Mouse (Mus musculus): ENCODE data around the gene Stard10. TPM values are rescaled to one million over a fixed set of nuclear protein-coding genes. Genes with fewer than 3 reads are reported as not detected.

Stard10 gene
- polyA plus RNA-seq, 1 experiment from 2014 or later: 7.0 TPM

DNA sequence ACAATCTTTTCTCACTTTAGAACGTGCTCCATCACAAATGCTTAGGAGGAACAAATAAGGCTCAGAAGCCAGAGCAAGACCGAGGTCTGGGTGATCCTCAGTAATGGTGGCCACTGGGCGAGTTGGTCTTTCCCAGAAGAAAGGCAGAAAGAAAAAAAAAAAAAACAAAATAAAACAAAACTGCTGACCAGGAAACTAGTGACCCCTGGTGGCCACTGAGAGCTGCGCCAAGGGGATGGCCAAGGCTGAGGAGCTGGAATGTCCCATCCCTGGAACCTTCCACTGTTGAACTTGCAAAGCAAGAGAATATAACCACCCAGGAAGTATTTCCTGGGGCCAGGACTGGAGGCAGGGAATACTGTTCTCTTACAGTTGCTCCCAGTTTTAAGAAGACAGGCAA is 28.4 kb upstream of the Stard10 start:
- H3K36me3 ChIP-seq (ENCODE audit: control insufficient read depth, insufficient read depth, low read length): no peaks in the 10 kb centered on the region; the same call in 1 of the 2 replicates
- WGBS: 36% methylated on average over 4 of the region's 4 CpGs

DNA sequence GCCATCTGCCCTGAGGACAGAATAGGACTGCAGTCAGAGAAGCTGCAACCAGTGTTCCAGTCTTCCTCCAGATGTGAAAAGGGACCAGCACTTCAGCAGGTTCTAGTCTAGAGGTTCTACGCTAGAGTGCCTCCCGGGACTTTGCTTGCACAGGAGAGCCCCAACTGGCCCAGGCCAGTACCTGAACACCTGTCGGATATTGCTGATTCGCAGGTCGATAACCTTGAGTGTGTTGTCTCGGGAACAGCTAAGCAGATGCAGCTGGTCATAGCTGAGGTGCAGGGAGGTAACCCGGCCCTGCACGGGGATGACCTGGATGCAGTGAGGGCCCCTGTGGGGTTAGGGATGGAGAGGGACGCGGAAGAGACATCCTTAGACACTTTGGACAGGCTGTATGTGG is 26.5 kb upstream of the Stard10 start:
- Histone ChIP-seq H3K27ac (ENCODE audit: low read depth, low read length) (no peak overlapping the region), H3K4me1 (ENCODE audit: control insufficient read depth, insufficient read depth, low read length) (0 out of 2 replicates have a peak, but pooled peaks cover 3% of the 10 kb centered on the region), H3K4me3 (ENCODE audit: low read depth, low read length) (no peak overlapping the region), H3K4me2 (ENCODE audit: low read depth) (no peak overlapping the region), H3K9me3 (ENCODE audit: control insufficient read depth, low read length) (no peaks in the 10 kb centered on the region), H3K9ac (ENCODE audit: low read length) (no peak overlapping the region), H3K27me3 (ENCODE audit: control insufficient read depth, insufficient read depth, low read length) (no peaks in the 10 kb centered on the region), H3K36me3 (ENCODE audit: control insufficient read depth, insufficient read depth, low read length) (no peaks in the 10 kb centered on the region)
- WGBS: 91% methylated on average over 10 of the region's 10 CpGs
- no peak for DNase-seq (ENCODE audit: low spot score)
- ATAC-seq (ENCODE audit: insufficient read depth, low FRiP score, low TSS enrichment): no peak

More for the DNA sequence above, 28.4 kb upstream of the Stard10 start:
- H3K4me2 ChIP-seq (ENCODE audit: low read depth): no peak overlapping the region
- no peak overlapping the region for H3K9ac ChIP-seq (ENCODE audit: low read length)
- H3K4me3 ChIP-seq (ENCODE audit: low read depth, low read length): no peak overlapping the region
- H3K27ac ChIP-seq (ENCODE audit: low read depth, low read length): no peak overlapping the region
- H3K9me3 ChIP-seq (ENCODE audit: control insufficient read depth, low read length): no peaks in the 10 kb centered on the region
- no peak for ATAC-seq (ENCODE audit: insufficient read depth, low FRiP score, low TSS enrichment)
- 0 out of 2 replicates have a peak, but pooled peaks cover 3% of the 10 kb centered on the region for H3K4me1 ChIP-seq (ENCODE audit: control insufficient read depth, insufficient read depth, low read length)
- peak; percentile 52 for DNase-seq (ENCODE audit: low spot score)
- no peaks in the 10 kb centered on the region for H3K27me3 ChIP-seq (ENCODE audit: control insufficient read depth, insufficient read depth, low read length)

DNA sequence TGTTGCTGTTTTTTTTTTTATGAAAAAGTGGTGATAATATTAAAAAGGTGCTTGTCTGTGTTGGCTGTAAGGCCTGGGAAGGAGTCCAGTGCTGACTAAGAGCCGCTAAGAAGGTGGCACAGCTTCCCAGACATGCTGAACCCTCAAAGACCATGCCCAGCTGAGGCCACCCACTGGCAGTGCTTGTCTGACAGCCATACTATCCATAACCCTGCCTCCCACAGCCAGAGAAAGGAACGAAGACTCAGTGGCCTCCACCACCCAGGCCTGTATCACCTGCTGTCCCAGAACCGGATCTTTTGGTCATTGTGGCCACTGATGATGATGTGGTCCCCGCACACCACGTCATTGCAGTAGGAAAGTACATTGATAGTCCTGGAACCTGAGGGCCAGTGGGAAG is 25.7 kb upstream of the Stard10 start:
- Histone ChIP-seq H3K27ac (ENCODE audit: low read depth, low read length) (no peak overlapping the region), H3K27me3 (ENCODE audit: control insufficient read depth, insufficient read depth, low read length) (no peaks in the 10 kb centered on the region), H3K4me1 (ENCODE audit: control insufficient read depth, insufficient read depth, low read length) (0 out of 2 replicates have a peak, but pooled peaks cover 3% of the 10 kb centered on the region), H3K9me3 (ENCODE audit: control insufficient read depth, low read length) (no peaks in the 10 kb centered on the region), H3K4me2 (ENCODE audit: low read depth) (no peak overlapping the region), H3K9ac (ENCODE audit: low read length) (no peak overlapping the region), H3K36me3 (ENCODE audit: control insufficient read depth, insufficient read depth, low read length) (no peaks in the 10 kb centered on the region), H3K4me3 (ENCODE audit: low read depth, low read length) (no peak overlapping the region)
- DNase-seq (ENCODE audit: low spot score): no peak
- ATAC-seq (ENCODE audit: insufficient read depth, low FRiP score, low TSS enrichment): no peak
- WGBS: 87% methylated on average over 5 of the region's 5 CpGs

DNA sequence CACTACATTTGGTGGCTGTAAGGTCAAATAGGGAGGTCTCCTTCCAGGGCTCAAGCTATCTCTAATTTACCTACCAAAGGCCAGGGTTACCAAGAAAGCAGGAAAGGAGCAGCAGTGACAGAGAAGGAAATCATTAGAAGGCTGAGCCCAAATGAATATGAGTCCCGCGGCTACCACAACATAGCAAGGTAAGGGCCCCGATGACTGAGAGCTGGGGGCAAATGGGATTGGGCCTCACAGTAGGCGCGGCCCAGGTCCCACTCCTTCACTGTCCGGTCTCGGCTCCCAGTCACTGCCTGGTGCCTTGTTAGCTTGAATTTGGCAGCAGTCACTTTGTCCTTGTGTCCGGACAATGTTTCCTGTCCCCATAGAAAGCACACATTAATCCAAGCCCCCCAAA is 25.2 kb upstream of the Stard10 start:
- no peaks in the 10 kb centered on the region for H3K27me3 ChIP-seq (ENCODE audit: control insufficient read depth, insufficient read depth, low read length)
- 94% methylated on average over 8 of the region's 8 CpGs for WGBS
- no peak overlapping the region for H3K4me2 ChIP-seq (ENCODE audit: low read depth)
- ATAC-seq (ENCODE audit: insufficient read depth, low FRiP score, low TSS enrichment) (no peak), DNase-seq (ENCODE audit: low spot score) (no peak)
- H3K9me3 ChIP-seq (ENCODE audit: control insufficient read depth, low read length): no peaks in the 10 kb centered on the region
- no peak overlapping the region for H3K4me3 ChIP-seq (ENCODE audit: low read depth, low read length)
- H3K36me3 ChIP-seq (ENCODE audit: control insufficient read depth, insufficient read depth, low read length): no peaks in the 10 kb centered on the region
- no peak overlapping the region for H3K27ac ChIP-seq (ENCODE audit: low read depth, low read length)
- 0 out of 2 replicates have a peak, but pooled peaks cover 3% of the 10 kb centered on the region for H3K4me1 ChIP-seq (ENCODE audit: control insufficient read depth, insufficient read depth, low read length)
- no peak overlapping the region for H3K9ac ChIP-seq (ENCODE audit: low read length)

DNA sequence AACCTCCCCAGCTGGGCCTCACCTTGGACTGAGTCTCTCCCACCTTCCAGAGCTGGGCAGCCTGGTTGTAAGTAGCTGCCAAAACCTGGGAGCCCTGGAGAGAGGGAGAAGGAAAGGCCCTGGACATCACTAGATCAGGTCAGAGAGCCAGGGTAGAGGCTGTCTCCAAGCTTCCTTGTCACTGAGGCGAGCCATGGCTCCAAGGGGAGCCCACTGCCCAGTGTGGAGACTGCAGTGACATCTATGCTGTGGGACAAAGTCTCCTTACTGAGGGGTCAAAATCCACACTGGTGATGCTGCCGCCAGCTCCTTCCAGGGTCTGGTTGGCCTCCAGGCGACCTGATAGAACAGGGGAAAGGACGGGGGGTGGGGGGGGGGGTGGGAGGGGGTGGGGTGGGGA is 24.8 kb upstream of the Stard10 start:
- Histone ChIP-seq H3K9ac (ENCODE audit: low read length) (no peak overlapping the region), H3K4me3 (ENCODE audit: low read depth, low read length) (no peak overlapping the region), H3K4me2 (ENCODE audit: low read depth) (no peak overlapping the region), H3K27me3 (ENCODE audit: control insufficient read depth, insufficient read depth, low read length) (0 out of 2 replicates have a peak, but pooled peaks cover 4% of the 10 kb centered on the region), H3K27ac (ENCODE audit: low read depth, low read length) (no peak overlapping the region), H3K9me3 (ENCODE audit: control insufficient read depth, low read length) (no peaks in the 10 kb centered on the region), H3K36me3 (ENCODE audit: control insufficient read depth, insufficient read depth, low read length) (no peaks in the 10 kb centered on the region), H3K4me1 (ENCODE audit: control insufficient read depth, insufficient read depth, low read length) (peaks cover 6% of the 10 kb centered on the region; the same call in 1 of the 2 replicates)
- DNase-seq (ENCODE audit: low spot score) (no peak), ATAC-seq (ENCODE audit: insufficient read depth, low FRiP score, low TSS enrichment) (no peak)
- WGBS: 77% methylated on average over 4 of the region's 4 CpGs

DNA sequence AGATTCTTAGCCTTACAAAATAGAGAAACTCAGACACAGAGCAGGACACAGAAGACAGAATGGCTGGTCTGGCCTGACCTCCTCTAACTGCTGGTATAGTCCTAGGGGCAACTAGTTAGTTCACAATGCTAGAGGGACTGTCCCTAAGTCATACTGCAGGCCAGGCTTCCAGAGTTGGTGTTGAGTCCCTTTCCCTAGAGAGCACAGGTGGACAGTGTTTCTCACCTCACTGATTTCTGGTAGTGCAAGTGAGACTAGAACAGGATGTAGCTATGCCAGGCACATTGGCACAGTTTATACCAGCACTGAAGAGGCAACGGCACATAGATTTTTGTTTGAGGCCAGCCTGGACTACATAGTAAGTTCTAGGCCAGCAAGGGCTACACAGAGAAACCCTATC is 24.2 kb upstream of the Stard10 start:
- Histone ChIP-seq H3K27me3 (ENCODE audit: control insufficient read depth, insufficient read depth, low read length) (peaks cover 6% of the 10 kb centered on the region; the same call in 1 of the 2 replicates), H3K9me3 (ENCODE audit: control insufficient read depth, low read length) (no peaks in the 10 kb centered on the region), H3K4me2 (ENCODE audit: low read depth) (no peak overlapping the region), H3K4me1 (ENCODE audit: control insufficient read depth, insufficient read depth, low read length) (peaks cover 6% of the 10 kb centered on the region; the same call in 1 of the 2 replicates), H3K9ac (ENCODE audit: low read length) (no peak overlapping the region), H3K36me3 (ENCODE audit: control insufficient read depth, insufficient read depth, low read length) (no peaks in the 10 kb centered on the region), H3K4me3 (ENCODE audit: low read depth, low read length) (no peak overlapping the region), H3K27ac (ENCODE audit: low read depth, low read length) (no peak overlapping the region)
- DNase-seq (ENCODE audit: low spot score) (no peak), ATAC-seq (ENCODE audit: insufficient read depth, low FRiP score, low TSS enrichment) (no peak)
- WGBS: 96% methylated on average over 1 of the region's 1 CpGs

DNA sequence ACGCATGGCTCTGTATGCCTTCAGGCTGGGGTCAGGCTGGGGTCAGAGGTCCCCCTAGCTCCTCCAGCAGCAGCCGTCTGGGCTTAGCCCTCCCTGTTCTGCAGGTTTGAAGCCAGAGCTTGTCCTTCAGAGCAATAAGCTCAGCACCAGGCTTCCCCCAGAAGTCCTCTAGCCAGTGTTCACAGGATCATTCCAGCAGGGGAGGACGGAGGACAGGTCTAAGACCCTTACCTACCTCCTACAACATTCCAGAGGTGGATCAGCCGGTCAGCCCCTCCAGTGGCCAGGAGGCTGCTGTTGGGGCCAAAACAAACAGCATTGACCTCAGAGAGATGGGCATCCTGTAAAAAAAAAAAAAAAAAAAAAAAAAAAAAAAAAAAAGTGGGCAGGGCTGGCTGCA is 23.7 kb upstream of the Stard10 start:
- no peak for ATAC-seq (ENCODE audit: insufficient read depth, low FRiP score, low TSS enrichment)
- no peaks in the 10 kb centered on the region for H3K9me3 ChIP-seq (ENCODE audit: control insufficient read depth, low read length)
- no peak for DNase-seq (ENCODE audit: low spot score)
- peaks cover 6% of the 10 kb centered on the region; the same call in 1 of the 2 replicates for H3K4me1 ChIP-seq (ENCODE audit: control insufficient read depth, insufficient read depth, low read length)
- H3K27me3 ChIP-seq (ENCODE audit: control insufficient read depth, insufficient read depth, low read length): peaks cover 8% of the 10 kb centered on the region; the same call in 1 of the 2 replicates
- H3K9ac ChIP-seq (ENCODE audit: low read length): no peak overlapping the region
- H3K4me2 ChIP-seq (ENCODE audit: low read depth): no peak overlapping the region
- H3K4me3 ChIP-seq (ENCODE audit: low read depth, low read length): no peak overlapping the region
- no peak overlapping the region for H3K27ac ChIP-seq (ENCODE audit: low read depth, low read length)
- 64% methylated on average over 4 of the region's 4 CpGs for WGBS
- H3K36me3 ChIP-seq (ENCODE audit: control insufficient read depth, insufficient read depth, low read length): no peaks in the 10 kb centered on the region

DNA sequence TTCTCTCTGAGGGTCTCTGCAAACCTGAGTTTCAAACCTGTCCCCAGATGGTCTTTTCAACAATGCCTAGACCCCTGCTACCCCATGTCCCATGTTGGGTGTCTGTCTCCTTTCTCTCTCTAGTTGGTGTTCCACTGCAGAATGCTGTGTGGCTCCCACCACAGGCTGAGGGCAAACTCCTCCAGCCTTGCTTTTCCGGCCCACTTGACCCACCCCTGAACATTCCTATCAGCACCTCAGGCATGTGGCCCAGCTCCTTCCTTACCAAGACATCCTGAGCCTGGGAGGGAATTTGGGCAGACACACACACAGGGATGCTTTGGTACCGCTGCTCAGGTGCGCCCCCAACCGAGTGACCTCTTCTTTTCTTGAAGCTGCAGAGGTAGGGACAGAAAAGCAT is 23.3 kb upstream of the Stard10 start:
- Histone ChIP-seq H3K27ac (ENCODE audit: low read depth, low read length) (no peak overlapping the region), H3K36me3 (ENCODE audit: control insufficient read depth, insufficient read depth, low read length) (no peaks in the 10 kb centered on the region), H3K4me1 (ENCODE audit: control insufficient read depth, insufficient read depth, low read length) (peaks cover 6% of the 10 kb centered on the region; the same call in 1 of the 2 replicates), H3K9ac (ENCODE audit: low read length) (no peak overlapping the region), H3K4me3 (ENCODE audit: low read depth, low read length) (no peak overlapping the region), H3K27me3 (ENCODE audit: control insufficient read depth, insufficient read depth, low read length) (peaks cover 8% of the 10 kb centered on the region; the same call in 1 of the 2 replicates), H3K4me2 (ENCODE audit: low read depth) (no peak overlapping the region), H3K9me3 (ENCODE audit: control insufficient read depth, low read length) (no peaks in the 10 kb centered on the region)
- DNase-seq (ENCODE audit: low spot score) (no peak), ATAC-seq (ENCODE audit: insufficient read depth, low FRiP score, low TSS enrichment) (no peak)
- 49% methylated on average over 4 of the region's 4 CpGs for WGBS

DNA sequence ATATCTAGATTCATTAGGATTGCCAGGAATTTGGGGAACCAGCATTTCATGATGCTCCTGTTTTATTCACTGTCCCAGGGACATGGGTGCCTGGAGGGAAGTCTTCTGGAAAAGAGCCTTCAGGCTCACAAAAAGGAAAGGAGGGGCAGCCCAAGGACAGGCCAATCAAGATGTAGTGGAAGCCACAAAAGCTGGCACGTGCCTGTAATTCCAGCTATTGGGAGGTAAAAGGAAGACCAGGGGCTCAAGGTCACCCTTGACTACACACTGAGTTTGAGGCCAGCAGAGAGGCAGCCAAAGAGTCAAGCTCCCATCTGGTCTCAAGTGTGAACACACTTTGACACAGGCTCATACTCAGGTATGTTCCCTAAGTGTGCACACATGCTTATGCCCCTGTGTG is 21.4 kb upstream of the Stard10 start:
- 68% methylated on average over 1 of the region's 1 CpGs for WGBS
- H3K4me1 ChIP-seq (ENCODE audit: control insufficient read depth, insufficient read depth, low read length): peaks cover 6% of the 10 kb centered on the region; the same call in 1 of the 2 replicates
- H3K9ac ChIP-seq (ENCODE audit: low read length): no peak overlapping the region
- H3K27ac ChIP-seq (ENCODE audit: low read depth, low read length): no peak overlapping the region
- H3K36me3 ChIP-seq (ENCODE audit: control insufficient read depth, insufficient read depth, low read length): no peaks in the 10 kb centered on the region
- no peak for DNase-seq (ENCODE audit: low spot score)
- H3K9me3 ChIP-seq (ENCODE audit: control insufficient read depth, low read length): no peaks in the 10 kb centered on the region
- peaks cover 8% of the 10 kb centered on the region; the same call in 1 of the 2 replicates for H3K27me3 ChIP-seq (ENCODE audit: control insufficient read depth, insufficient read depth, low read length)
- no peak overlapping the region for H3K4me3 ChIP-seq (ENCODE audit: low read depth, low read length)
- H3K4me2 ChIP-seq (ENCODE audit: low read depth): no peak overlapping the region
- ATAC-seq (ENCODE audit: insufficient read depth, low FRiP score, low TSS enrichment): no peak
